Mouse (Mus musculus): ENCODE results near the gene Myo9b.

DNA sequence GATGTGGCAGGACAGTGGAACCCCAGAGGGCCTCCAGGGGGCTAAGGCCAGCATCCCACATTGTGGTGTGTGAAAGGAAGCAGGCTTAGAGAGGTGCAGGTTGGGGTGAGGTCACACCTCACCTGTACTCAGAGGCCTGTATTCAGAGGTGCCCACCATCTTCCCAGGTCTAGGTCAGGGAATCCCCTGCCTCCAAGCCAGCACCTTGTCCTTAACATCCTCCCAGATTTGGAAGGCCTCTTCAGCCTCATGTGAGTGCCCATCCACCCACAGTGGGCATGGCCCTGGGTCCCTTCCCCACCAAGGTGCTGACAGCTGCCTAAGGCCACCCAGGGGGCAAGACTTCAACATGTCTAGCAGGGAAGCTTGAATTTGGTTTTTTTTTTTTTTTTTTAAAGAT, 128.9 kb downstream of the Myo9b start:
- TF ChIP-seq CTCF (IDR thresholded peaks at IDR 0.05; ENCODE audit: control insufficient read depth, insufficient read depth, insufficient replicate concordance, low read depth, low read length) (no peak), POLR2A (IDR thresholded peaks at IDR 0.05; ENCODE audit: control insufficient read depth, low read depth, low read length) (no peak)
